Mouse (Mus musculus) A20 (cell line): ENCODE measurements around the gene Synm.

ENCODE experiments used
- DNase-seq: peaks from one replicate; pipeline ENCODE4 v3.0.0-alpha.2; 2011; ENCODE audit warnings: low read depth, low spot score

Gene Synm

GRCm38 (mm10) chr7:67749441-67750239 lies 9.9 kb downstream of the Synm start:
- no peak for DNase-seq

DNA sequence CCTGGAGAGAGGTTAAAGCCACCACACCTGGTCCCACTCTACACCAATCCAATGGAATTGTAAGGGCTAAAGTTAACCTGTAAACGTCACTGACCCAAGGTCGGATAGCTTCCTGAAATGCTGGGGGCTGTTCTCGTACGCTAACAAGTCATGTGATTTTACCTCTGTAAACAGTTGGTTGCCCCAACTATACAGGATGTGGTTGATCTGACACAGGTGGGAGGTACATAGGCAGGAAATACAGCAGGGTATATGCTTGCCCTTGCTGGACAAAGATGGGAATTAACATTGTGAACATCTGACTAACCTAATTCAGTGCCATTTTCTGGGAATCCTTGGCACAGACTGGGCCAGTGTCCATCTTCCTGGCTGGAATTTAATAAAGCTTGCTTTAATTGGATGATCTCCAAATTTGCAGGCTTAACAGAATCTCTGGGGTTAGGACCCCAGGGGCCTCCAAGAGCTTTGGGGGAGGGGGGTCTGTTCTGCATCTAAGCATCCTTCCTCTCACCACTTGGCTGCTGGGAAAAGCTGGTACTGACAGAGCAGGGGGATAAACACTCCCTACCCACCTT lies 11.7 kb downstream of the Synm start:
- DNase-seq, result no peak

DNA sequence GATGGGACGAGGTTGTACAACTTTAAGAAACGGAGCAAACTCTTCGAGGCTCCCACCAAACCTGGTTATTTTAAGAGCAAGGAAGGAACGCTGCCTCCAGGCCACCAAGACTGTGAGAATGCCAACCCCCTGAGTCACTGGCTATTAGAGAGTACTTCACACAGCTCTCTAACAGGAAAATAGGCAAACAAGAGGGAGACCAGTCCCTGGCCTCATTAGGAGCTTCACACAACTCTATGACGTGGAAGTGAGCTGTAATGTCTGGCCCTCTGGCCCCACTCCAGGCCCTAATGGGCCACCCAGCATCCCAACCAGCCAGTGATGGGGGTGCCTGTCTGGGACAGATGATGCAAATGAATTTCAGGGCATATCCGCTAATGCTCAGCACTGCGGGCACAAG lies 17.8 kb downstream of the Synm start:
- no peak for DNase-seq

DNA sequence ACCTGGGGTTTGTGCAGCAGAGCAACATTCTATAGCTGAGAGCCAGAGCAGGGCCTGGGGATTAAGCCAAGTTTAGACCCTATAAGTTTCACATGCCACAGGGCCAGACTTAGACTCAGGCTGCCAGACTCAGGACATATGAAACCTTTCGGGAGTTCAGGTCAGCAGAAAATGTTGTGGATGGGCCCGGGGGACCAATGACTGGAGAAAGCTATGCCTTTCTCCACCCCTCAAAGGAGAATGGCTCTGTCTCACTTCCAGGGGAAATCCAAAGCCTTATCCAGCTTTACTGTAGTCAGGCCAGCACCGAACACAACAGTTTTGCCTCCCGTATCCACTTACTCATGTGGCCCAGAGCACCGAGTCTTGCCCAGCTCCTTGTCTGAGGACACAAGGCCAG lies 18.7 kb downstream of the Synm start:
- no peak for DNase-seq

GRCm38 (mm10) chr7:67740382-67740781 lies 19.2 kb downstream of the Synm start:
- DNase-seq, result no peak

GRCm38 (mm10) chr7:67732276-67732675 lies 27.3 kb downstream of the Synm start:
- peak; percentile 73 for DNase-seq

GRCm38 (mm10) chr7:67730431-67731110 lies 29.0 kb downstream of the Synm start:
- no peak for DNase-seq

DNA sequence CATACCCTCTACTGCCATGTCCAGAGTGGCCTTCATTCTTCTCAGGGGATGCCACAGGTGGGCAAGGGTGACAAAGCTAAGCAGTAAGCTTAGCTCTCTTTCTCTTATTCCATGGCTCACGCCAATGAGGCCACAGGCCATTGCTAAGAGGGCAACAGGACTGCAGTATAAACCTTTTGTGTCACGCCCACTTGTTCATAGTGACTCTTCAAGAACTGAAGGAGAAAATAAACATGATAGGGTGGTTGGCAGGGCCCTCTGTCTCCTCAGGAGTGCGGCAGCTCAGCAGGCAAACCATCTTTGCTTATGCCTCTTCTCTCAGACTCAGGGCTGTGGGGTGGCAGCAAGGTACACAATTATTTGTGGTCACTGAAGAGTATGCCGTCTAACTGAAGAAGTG lies 30.7 kb downstream of the Synm start:
- DNase-seq, result no peak

- no peak for DNase-seq
These were observed 31.3 kb downstream of the Synm start for GRCm38 (mm10) chr7:67728203-67728602.

- no peak for DNase-seq
These were observed 34.5 kb downstream of the Synm start for GRCm38 (mm10) chr7:67725016-67725415.

DNA sequence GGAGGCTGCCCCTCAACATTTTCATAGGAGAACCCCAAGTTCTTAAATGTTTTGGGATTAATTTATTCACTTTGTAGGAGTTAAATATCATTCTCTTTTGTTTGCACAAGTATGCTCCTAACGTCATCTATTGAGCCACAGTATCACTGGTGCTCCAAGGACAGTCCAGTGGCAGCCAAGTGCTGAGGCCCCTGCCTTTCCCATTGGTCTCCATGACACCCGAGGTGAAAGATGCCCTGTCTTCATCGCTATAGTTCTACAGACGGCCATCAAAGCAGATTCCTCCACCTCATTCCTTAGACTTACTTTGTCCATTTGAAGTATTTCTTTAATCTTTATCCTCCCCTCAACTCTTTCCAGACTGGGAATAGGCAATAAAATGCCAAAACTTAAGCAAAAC lies 35.0 kb downstream of the Synm start:
- no peak for DNase-seq

GRCm38 (mm10) chr7:67722163-67722562 lies 37.4 kb downstream of the Synm start:
- DNase-seq, result no peak

DNA sequence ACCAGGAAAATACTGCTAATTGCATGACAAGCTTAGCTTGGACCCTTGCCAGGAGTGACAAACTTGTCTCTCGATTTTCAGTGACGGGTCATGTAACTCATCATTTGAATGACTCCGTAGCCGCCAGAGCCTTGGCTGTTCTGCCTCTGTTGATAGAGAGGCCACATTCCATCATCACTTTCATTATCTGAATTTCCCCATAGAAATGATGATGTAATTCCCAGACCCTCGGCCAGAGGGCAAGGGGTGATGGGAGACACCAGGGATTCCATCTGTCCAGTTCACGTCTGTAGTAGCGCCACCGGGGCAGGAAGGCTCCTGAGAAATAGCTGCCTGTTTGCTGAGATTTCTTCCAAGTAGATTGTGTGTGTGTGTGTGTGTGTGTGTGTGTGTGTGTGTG lies 40.7 kb downstream of the Synm start:
- DNase-seq, result no peak

DNA sequence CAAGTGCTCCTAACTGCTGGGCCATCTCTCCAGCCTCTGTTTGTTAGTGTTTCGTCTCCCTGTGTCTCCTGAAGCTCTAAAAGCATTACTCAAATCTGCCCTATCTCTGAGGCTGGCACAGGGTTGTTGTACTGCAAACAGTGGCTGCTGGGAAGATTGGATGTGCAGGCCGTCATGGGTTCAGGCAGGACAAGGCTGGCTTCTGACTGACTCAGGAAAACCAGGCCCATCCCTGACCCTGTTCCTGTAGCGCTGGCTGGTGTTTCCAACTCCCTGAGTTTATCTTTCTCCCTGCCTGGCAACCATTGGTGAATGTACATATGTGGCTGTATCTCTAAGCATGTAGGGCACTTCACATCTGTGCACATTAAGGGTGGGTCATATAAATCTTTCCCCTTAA lies 42.0 kb downstream of the Synm start:
- no peak for DNase-seq

GRCm38 (mm10) chr7:67716925-67717324 lies 42.6 kb downstream of the Synm start:
- no peak for DNase-seq

- no peak for DNase-seq
These were observed 43.2 kb downstream of the Synm start for GRCm38 (mm10) chr7:67716213-67716878.

DNA sequence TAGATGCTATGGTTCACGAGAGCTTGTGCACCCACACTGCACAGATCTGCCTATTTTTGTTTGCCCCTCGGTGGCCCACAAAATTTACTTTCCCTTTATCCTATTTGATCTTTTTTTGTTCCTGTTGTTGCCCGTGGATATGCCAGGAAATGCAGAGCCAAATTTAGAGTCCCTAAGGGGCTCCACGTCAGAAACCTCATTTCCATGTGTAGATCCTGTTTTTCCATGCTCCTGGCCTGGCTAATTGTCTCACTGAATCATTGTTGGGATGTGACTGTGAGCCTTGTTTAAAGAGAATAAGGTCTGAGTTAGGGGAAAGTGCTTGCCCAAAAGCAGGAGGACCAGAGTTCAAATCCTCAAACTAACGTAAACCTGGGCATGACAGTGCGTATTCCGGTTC lies 44.4 kb downstream of the Synm start:
- no peak for DNase-seq

DNA sequence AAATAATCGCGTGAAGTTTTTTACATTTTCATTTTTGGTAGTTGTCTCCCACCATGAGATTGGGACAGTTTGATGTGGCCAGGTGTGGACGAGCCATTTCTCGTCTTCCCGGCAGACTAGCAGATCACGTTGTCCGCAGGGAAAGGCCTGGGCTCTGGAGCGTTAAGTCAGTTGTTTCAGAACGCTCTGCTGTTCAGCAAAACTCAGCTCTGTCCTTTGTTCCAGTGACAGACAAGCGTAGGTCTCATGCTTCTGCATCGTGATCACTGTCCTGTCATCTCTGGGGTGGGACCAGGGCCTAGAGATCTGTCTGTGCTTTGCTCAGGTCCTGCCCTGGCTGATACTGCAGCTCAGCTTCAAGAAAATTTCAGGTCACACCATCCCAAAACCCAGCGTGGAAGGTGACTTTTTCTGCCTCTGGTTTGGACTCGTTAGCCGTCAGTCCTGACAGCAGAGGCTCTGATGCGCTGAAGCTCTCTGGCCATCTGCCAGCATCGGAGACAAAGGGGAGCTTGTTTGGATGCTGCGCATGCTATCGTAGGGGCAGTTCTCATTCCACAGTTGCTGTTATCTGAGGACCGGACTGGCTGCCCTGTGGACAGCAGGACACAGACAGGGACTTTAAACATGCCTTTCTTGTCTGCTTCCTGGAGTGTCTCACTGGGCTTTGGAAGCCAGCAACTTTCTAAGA lies 45.6 kb downstream of the Synm start:
- no peak for DNase-seq

DNA sequence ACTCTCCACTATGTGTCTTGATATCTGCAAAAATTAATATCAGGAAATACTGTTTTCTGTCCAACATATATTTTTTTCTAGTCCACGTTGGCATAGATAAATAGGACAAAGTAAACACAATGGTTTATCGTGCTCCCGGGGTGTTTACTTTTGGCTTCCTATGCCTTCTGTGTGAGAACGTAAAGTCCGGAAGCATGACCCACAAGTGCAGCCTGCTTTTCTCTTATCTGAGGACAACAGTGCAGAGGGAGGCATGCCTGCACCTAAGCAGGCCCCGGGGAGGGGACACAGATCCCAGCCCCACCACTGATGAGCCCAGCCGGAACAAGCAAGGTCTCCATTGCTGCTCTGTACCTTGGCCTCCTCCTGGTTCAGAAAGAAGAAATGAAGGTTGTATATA lies 49.3 kb downstream of the Synm start:
- DNase-seq, result no peak

DNA sequence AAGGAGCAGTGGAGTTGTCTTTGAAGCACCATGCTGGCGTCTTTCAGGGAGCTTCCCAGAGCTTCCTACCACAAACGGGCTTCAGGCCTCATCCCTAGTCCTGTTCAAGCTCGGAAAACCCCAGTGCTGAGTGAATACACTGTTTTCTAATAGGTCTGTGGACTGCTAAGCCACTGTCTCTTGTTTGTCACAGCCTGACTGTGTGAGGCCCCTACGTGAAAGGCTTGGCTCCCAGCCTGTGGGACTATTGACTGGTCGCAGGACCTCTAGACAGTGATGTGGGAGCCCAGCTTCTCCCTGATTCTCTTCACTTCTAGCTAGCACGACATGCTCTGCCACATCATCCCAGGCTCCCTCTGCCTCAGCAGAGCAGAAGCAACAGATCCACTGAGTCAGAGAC lies 51.4 kb downstream of the Synm start:
- DNase-seq, result no peak

DNA sequence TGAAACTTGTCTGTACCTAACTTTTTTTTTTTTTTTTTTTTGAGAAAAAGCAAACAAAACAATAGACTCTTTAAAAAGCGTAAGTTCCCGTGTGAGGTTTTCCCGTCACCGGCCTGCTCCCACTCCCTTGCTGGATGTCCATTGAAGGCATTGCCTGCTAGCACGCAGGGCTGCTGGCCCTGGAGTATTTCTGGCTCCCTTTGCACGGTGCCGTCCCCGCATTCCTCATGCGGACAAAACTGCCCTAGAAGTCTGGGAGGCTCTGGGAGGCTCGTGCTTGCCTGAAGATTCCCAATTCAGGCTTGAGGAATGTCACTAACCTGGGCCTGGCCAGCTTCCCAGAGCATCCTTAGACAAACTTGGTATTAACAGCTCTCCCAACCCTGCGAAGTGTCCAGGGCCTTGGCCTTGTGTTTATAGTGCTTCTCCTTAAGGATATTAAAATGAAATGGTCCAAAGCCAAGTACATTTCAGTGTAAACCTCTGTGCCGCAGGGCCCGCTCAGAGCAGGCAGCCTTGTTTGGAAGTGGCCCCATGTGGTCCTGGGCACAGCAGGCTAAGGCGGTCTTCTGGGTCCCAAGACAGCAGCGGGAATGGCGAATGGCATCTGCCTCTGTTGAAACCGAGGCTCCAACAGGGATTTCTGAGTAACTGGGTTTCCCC lies 58.2 kb downstream of the Synm start:
- no peak for DNase-seq
